Mouse (Mus musculus) testis, adult 2 months (tissue): ENCODE data around the gene Plcb4.

Source experiments
- CTCF ChIP-seq: fragments of 200-500 bp; IDR thresholded peaks from 2 replicates; pipeline ENCODE4 v1.5.1; 2012; ENCODE audit warnings: low read depth, mild to moderate bottlenecking, inconsistent platforms, low read length, moderate library complexity; ENCODE audit not compliant: control insufficient read depth, insufficient read depth, insufficient replicate concordance
- POLR2A ChIP-seq: fragments of 200-500 bp; IDR thresholded peaks from 2 replicates; pipeline ENCODE4 v1.6.1; 2012; ENCODE audit warnings: low read depth, mild to moderate bottlenecking, inconsistent platforms, low read length, moderate library complexity; ENCODE audit not compliant: control insufficient read depth

DNA sequence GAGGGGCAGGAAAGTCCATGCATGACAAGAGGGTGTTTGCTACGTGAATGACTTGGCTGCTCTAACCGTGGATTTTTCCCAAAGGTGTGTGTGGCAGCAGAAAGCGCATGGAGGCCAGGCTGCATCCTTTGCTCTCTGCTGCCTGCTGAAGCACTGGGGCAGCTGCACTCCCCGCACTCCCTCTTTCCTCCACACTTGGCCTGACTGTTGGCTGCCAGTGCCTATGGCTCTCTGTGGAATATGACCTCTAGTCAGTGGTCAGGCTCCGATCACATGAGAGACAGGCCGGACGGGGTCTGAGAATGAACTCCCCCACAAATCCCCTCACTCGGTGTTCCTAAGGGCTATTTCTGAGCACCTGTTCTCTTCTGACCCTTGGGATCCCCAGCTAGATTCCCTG, 297.0 kb downstream of the Plcb4 start:
- TF ChIP-seq CTCF (no peak), POLR2A (no peak)
